Mouse (Mus musculus) CD4-positive helper T cell, adult 2 months (primary cell): ENCODE measurements around the gene Olfr1177-ps.

Source experiments
- DNase-seq: peaks from one replicate; pipeline ENCODE4 v3.0.0-alpha.2; 2012; ENCODE audit warnings: low read depth, missing footprints, low spot score

The Olfr1177-ps gene

GRCm38 (mm10) chr2:88346392-88346791 is at the start of gene Olfr1177-ps:
Olfr1177-ps (minus strand) TSS chr2:88346492.
- DNase-seq = no peak

GRCm38 (mm10) chr2:88386762-88387161 is 40.5 kb upstream of the Olfr1177-ps start, which contains the start of gene Olfr1178:
Olfr1178 (plus strand) TSS chr2:88387062.
- DNase-seq = no peak

DNA sequence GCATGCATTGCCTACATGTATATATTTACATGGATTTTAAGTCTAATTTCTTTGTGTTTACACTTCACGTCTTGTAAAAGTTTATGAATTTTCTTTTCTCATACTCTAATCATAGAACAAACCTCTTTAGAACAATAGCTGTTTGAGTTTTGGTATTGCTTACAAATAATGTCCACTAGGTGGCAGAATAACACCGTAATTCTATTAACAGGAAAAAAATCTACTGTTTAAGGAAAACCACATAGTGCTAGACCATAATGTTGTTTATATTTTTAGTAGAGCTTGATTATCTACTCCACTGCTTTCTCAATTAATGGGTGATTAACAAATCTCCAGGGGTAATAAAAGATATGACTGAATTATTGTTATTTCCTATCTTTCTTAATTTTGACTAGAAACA is 10.0 kb upstream of the Olfr1177-ps start:
- no peak for DNase-seq

DNA sequence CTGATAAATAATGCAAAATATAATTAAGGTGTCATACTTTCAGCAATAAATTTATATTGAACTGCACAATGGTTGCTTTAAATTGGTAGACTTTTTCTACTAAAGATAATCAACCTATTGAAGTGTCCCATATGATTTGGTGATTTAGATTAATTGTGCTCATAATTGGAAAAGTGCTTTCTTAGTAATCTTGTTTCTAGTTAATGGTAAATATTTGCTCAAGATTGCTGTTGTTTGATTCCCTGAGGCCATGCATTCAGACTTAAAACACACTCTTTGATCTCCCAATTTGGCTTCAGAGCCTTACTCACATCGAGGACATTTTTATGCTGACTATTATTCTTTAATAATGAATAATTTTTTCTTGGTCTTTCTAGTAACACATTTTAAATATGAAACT is 9.9 kb downstream of the Olfr1177-ps start, which contains the start of gene Olfr1176:
TSS of gene Olfr1176 (plus strand) at position 301 of the 400 bp plus-strand sequence.
- no peak for DNase-seq

- DNase-seq = no peak
Measured at GRCm38 (mm10) chr2:88327115-88327514, 19.2 kb downstream of the Olfr1177-ps start, which contains the start of gene Olfr1175-ps. Olfr1175-ps (minus strand) TSS chr2:88327215.

- no peak for DNase-seq
Measured at GRCm38 (mm10) chr2:88315035-88315434, 31.3 kb downstream of the Olfr1177-ps start, which contains the start of gene Olfr1174-ps. Olfr1174-ps (minus strand) TSS chr2:88315135.
